Mouse (Mus musculus) bone marrow, adult 2 months (tissue): Measurements from ENCODE around the gene Hoxa13.

Experiments
- CTCF ChIP-seq: fragments of 200-500 bp; IDR thresholded peaks from 2 replicates; pipeline ENCODE4 v1.5.1; 2011; ENCODE audit warnings: low read length, control low read depth; ENCODE audit not compliant: control insufficient read depth, insufficient read depth
- POLR2A ChIP-seq: fragments of 200-500 bp; IDR thresholded peaks from 2 replicates; pipeline ENCODE4 v1.6.1; 2011; ENCODE audit warnings: low read depth, mild to moderate bottlenecking, control low read depth, low read length, borderline replicate concordance; ENCODE audit not compliant: control insufficient read depth

DNA sequence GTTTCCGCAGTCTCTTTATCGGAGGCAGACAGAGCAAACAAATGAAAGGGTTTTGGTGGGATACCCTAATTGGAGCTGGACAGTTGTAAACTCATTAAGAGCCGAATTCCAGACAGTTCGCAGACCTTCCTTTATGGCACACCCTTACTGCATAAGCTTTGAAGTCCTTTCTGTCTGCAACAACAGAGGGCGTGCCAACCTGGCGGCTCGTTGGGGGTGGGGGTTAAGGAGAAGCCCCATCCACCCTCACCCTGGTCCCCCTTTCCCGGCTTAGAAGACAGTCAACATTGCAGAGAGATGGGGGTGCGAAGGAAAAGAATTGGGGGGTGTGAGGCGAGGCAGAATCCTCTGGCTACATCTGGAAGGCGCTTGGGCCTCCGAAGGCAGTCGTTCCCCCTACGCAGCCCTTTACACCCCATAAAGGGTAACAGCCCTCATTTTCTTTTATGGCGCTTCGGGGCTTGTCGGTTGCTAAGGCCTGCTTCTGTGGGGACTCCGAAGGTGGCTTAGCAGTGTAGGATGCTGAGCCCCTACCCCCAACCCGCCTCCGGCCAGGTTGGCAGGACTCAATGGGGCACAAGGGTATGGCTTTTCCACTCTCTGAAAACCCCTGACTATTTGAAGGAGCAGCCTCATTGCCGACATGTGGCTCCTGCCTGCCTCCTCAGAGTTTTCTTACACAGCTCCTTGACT lies 38.5 kb downstream of the Hoxa13 start:
- TF ChIP-seq POLR2A (no peak), CTCF (no peak)
